Mouse (Mus musculus) forebrain, embryonic 15.5 days (tissue): Measurements from ENCODE around the gene Hoxa3. TPM values are rescaled to one million over a fixed set of nuclear protein-coding genes. Genes with fewer than 3 reads are reported as not detected.

Experiments used
- ATAC-seq: fragments of 200-750 bp; cut with Nextera tagmentation; replicated peaks from 2 replicates; pipeline ENCODE4 v1.8.0; 2017; ENCODE audit warnings: mild to moderate bottlenecking, moderate TSS enrichment, moderate library complexity
- H3K27ac ChIP-seq: fragments of 300-500 bp; sonication (generic); replicated peaks from 2 replicates; pipeline ENCODE4 v1.5.1; 2015; ENCODE audit warnings: mild to moderate bottlenecking, inconsistent platforms
- H3K27me3 ChIP-seq: fragments of 300-500 bp; sonication (generic); 2 replicates; pipeline ENCODE4 v1.6.1; 2015; ENCODE audit warnings: inconsistent platforms
- H3K36me3 ChIP-seq: fragments of 300-500 bp; sonication (generic); 2 replicates; pipeline ENCODE4 v1.6.1; 2015; ENCODE audit warnings: mild to moderate bottlenecking, inconsistent platforms
- H3K4me1 ChIP-seq: fragments of 300-500 bp; sonication (generic); 2 replicates; pipeline ENCODE4 v1.6.1; 2015; ENCODE audit warnings: inconsistent platforms
- H3K4me2 ChIP-seq: fragments of 300-500 bp; sonication (generic); replicated peaks from 2 replicates; pipeline ENCODE4 v1.6.1; 2015; ENCODE audit warnings: mild to moderate bottlenecking, inconsistent platforms
- H3K4me3 ChIP-seq: fragments of 300-500 bp; sonication (generic); 2 replicates; pipeline ENCODE4 v1.5.1; 2015; ENCODE audit warnings: mild to moderate bottlenecking, inconsistent platforms
- H3K9ac ChIP-seq: fragments of 300-500 bp; sonication (generic); replicated peaks from 2 replicates; pipeline ENCODE4 v1.6.1; 2015; ENCODE audit warnings: mild to moderate bottlenecking, inconsistent platforms
- H3K9me3 ChIP-seq: fragments of 300-500 bp; sonication (generic); 2 replicates; pipeline ENCODE4 v1.6.1; 2016; ENCODE audit warnings: inconsistent platforms
- WGBS: fragments of 180-500 bp; shearing (Covaris S2); methylation state at CpG from one replicate; pipeline ENCODE4 v1.1.7; 2015; ENCODE audit warnings: mixed read lengths; 5-methylcytosine and 5-hydroxymethylcytosine counted together
- polyA plus RNA-seq: library from polyadenylated mRNA; unstranded; fragments of >200 nt; fragmentation: Nextera tagmentation; extraction: Ambion mirVana; gene quantifications from 2 replicates; pipeline ENCODE4 v1.2.1, GENCODE M21; 2015

The Hoxa3 gene
- polyA plus RNA-seq, 1 experiment from 2014 or later = not detected

- Histone ChIP-seq H3K4me1 (no peaks in the 10 kb centered on the region), H3K27me3 (peaks cover 94% of the 10 kb centered on the region), H3K4me3 (no peak overlapping the region), H3K9me3 (no peaks in the 10 kb centered on the region), H3K36me3 (no peaks in the 10 kb centered on the region), H3K9ac (no peak overlapping the region), H3K27ac (no peak overlapping the region), H3K4me2 (no peak overlapping the region)
- no peak for ATAC-seq
- WGBS = 1% methylated on average over 24 of the region's 24 CpGs
These were observed 39.1 kb upstream of the Hoxa3 start for GRCm38 (mm10) chr6:52252016-52252774.

DNA sequence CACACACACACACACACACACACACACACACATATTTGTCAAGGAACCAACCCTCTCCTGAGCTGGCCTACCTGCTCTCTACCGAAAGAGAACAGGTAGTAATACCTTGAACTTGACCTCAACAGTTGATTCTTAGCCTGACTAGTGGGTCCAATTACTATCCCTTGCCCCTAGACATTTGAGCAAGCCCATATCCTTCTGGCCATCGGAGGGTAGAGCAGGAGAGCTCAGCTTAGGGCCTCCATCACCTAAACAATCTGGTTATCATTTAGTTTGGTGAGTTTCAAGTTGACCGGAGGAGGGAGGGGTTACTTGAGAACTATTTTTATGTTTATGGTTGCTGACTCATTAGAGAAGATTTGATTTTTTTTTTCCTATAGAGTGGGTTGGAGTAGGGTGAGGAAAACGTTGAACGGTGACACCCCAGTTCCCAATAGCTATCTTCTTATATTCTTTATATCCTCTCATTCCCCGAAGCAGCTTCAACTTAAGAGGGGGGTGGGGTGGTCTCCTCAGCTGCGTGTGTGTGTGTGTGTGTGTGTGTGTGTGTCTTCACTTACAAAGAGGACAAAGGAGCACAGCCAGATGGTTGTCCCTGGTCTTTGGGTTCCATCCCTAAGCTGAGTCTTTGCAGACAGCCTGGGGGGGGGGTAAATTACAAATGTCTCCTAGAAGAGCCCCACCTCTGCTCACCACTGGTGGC is 38.2 kb upstream of the Hoxa3 start:
- H3K4me3 ChIP-seq = no peak overlapping the region
- peaks cover 95% of the 10 kb centered on the region for H3K27me3 ChIP-seq
- no peak for ATAC-seq
- no peak overlapping the region for H3K27ac ChIP-seq
- no peaks in the 10 kb centered on the region for H3K4me1 ChIP-seq
- WGBS = 12% methylated on average over 7 of the region's 7 CpGs
- no peaks in the 10 kb centered on the region for H3K9me3 ChIP-seq
- no peaks in the 10 kb centered on the region for H3K36me3 ChIP-seq
- no peak overlapping the region for H3K9ac ChIP-seq
- H3K4me2 ChIP-seq = no peak overlapping the region

GRCm38 (mm10) chr6:52249826-52250225 is 36.7 kb upstream of the Hoxa3 start:
- 1% methylated on average over 4 of the region's 4 CpGs for WGBS
- Histone ChIP-seq H3K9me3 (no peaks in the 10 kb centered on the region), H3K36me3 (no peaks in the 10 kb centered on the region), H3K4me2 (no peak overlapping the region), H3K4me3 (no peak overlapping the region), H3K4me1 (no peaks in the 10 kb centered on the region), H3K27ac (no peak overlapping the region), H3K27me3 (peaks cover 97% of the 10 kb centered on the region), H3K9ac (no peak overlapping the region)
- ATAC-seq = no peak

DNA sequence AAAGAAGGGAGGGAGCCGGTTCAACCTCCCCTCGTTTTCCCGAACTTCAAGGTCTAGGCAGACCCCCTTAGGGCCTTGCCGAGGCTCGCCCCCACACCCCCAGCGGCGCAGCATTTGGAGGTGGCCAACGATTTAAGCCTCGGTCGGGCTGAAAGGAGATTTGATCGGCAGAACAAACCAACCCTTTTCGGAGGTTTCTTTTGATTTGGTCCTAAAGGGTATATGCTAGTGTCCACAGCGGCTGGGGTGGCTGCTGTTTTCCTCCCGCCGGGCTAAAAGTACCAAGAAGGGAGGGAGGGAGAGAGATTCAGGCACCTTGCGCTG is 36.2 kb upstream of the Hoxa3 start:
- H3K27me3 ChIP-seq = peaks cover 97% of the 10 kb centered on the region
- H3K9ac ChIP-seq = no peak overlapping the region
- no peak overlapping the region for H3K27ac ChIP-seq
- no peak overlapping the region for H3K4me3 ChIP-seq
- ATAC-seq = no peak
- no peaks in the 10 kb centered on the region for H3K9me3 ChIP-seq
- H3K4me1 ChIP-seq = no peaks in the 10 kb centered on the region
- WGBS = under 1% methylated on average over 16 of the region's 16 CpGs
- H3K4me2 ChIP-seq = no peak overlapping the region
- no peaks in the 10 kb centered on the region for H3K36me3 ChIP-seq

GRCm38 (mm10) chr6:52248638-52249414 is 35.7 kb upstream of the Hoxa3 start:
- Histone ChIP-seq H3K9me3 (no peaks in the 10 kb centered on the region), H3K4me3 (no peak overlapping the region), H3K27ac (no peak overlapping the region), H3K4me1 (no peaks in the 10 kb centered on the region), H3K9ac (no peak overlapping the region), H3K4me2 (no peak overlapping the region), H3K36me3 (no peaks in the 10 kb centered on the region), H3K27me3 (peaks cover 97% of the 10 kb centered on the region)
- under 1% methylated on average over 27 of the region's 27 CpGs for WGBS
- ATAC-seq = no peak

DNA sequence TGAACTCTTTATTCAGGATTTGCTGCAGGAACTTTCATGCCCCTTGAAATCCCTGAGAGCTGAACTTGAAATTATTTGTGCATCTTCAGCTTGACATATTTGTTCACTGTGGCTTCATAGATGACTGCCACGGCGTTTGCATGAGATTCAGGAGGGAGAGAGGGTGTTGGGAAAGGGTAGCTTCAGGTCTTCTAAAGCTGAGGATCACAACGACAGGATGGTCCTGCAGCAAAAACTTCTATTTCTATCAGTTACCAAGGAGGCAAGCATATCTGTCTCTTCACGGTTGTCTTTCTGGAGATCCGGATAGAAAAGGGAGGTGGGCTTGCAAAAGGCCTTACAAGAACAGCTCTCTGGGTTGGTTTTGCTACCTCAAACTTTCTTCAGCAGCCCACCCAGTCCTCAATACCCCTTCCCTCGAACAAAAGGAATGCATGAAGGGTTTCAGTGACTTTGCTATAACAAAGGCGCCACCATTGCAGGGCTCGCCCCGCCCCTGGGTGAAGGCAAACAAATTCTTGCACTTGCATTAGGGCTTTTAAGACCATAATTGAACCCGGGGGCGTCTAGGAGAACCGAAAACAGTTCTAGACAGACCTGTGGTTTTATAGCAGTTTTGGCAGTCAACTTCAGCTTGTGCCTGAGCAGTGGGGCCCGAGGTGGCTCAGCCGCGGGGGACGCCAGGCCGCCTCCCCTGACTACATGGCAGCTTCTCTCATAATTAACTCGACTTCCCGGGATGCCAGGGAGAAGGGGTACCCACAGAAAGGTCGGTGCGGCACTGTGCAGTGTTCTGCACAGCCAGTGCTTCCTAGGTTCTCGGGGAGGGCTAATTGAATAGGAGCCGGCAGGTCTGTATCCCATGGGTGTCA is 34.9 kb upstream of the Hoxa3 start:
- no peaks in the 10 kb centered on the region for H3K4me1 ChIP-seq
- H3K4me3 ChIP-seq = no peak overlapping the region
- H3K9ac ChIP-seq = no peak overlapping the region
- no peaks in the 10 kb centered on the region for H3K36me3 ChIP-seq
- no peak overlapping the region for H3K27ac ChIP-seq
- under 1% methylated on average over 23 of the region's 23 CpGs for WGBS
- ATAC-seq = no peak
- no peak overlapping the region for H3K4me2 ChIP-seq
- H3K27me3 ChIP-seq = peaks cover 97% of the 10 kb centered on the region
- H3K9me3 ChIP-seq = no peaks in the 10 kb centered on the region

GRCm38 (mm10) chr6:52246916-52247315 is 33.8 kb upstream of the Hoxa3 start:
- no peak for ATAC-seq
- Histone ChIP-seq H3K9ac (no peak overlapping the region), H3K27me3 (peaks cover 97% of the 10 kb centered on the region), H3K27ac (no peak overlapping the region), H3K4me1 (no peaks in the 10 kb centered on the region), H3K9me3 (no peaks in the 10 kb centered on the region), H3K4me3 (no peak overlapping the region), H3K36me3 (no peaks in the 10 kb centered on the region), H3K4me2 (no peak overlapping the region)
- 3% methylated on average over 3 of the region's 3 CpGs for WGBS

DNA sequence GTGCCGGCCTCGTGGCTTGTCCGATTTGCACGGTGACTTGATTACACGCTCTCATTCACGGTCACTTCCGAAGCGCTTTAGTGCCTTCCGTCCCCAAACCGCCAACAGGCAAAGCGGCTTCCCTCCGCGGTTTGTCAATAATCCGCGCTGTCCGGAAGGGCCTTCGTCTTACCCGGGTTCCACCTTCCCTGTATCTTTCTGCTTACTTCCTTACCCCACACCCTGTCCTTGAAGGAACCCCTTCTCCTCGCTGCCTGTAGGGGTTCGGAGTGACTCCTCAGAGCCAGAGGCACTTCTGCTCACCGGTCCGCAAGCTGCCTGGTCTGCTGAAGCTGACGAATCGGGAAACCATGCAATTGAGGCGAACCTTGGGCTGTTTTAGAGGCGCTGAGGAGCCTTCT is 33.3 kb upstream of the Hoxa3 start:
- no peak for ATAC-seq
- Histone ChIP-seq H3K4me1 (no peaks in the 10 kb centered on the region), H3K4me3 (no peak overlapping the region), H3K9ac (no peak overlapping the region), H3K9me3 (no peaks in the 10 kb centered on the region), H3K36me3 (no peaks in the 10 kb centered on the region), H3K4me2 (no peak overlapping the region), H3K27me3 (peaks cover 97% of the 10 kb centered on the region), H3K27ac (no peak overlapping the region)
- under 1% methylated on average over 26 of the region's 26 CpGs for WGBS

DNA sequence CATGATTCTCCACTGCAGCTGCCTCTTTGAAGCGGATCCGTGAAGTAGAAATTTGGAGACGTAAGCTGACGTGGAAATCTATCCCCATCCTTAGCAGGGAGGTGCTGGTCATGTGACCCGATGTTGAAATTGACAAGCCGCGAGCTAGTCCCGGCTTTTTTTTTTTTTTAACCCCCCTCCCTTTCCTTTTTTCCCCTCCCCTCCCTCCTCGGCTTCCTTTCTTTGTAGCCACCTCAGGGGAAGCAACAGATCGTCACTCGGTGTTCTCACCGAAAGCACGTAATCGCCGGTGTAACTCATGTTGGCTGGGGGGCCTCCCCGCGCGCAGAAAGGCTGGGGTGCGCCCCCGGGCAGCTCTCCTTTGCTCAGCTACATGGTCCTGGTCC is 32.6 kb upstream of the Hoxa3 start, which contains the start of gene Hoxa11:
Gene Hoxa11 (minus strand): TSS at position 54 of the 386 bp plus-strand sequence.
- 1% methylated on average over 20 of the region's 20 CpGs for WGBS
- Histone ChIP-seq H3K9ac (no peak within 1 kb of the TSS), H3K4me1 (no peaks in the 10 kb centered on the region), H3K4me2 (no peak within 1 kb of the TSS), H3K4me3 (no peak within 1 kb of the TSS), H3K36me3 (no peaks in the 10 kb centered on the region), H3K9me3 (no peaks in the 10 kb centered on the region), H3K27ac (no peak within 1 kb of the TSS), H3K27me3 (peaks cover 97% of the 10 kb centered on the region)
- no peak for ATAC-seq

DNA sequence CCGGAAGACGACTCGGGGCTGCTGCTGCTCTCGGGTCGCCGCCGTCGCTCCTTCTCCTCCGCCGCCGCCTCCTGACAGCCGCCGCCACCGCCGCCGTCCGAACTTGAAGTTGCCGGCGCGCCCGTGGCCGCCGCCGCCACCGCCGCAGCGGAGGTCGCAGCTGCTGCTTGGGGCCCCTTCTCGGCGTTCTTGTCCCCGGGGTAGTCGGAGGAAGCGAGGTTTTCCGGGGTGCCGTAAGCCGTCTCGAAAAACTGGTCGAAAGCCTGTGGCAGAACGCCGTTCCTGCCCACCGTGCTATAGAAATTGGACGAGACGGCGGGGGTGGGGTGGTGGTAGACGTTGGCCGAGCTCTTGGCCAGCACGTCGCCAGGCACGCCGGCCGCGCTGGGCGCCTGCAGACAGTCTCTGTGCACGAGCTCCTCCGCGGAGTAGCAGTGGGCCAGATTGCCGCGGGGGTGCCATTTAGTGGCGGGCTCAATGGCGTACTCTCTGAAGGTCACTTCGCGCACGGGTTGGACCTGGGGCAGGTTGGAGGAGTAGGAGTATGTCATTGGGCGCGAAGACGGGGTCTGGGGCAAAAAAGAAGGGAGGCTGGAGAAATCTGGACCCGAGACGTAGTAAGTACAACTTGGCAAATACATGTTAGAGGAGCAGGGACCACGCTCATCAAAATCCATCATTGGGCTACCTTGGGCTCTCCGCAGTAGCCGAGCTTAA is 32.1 kb upstream of the Hoxa3 start:
- Histone ChIP-seq H3K9me3 (no peaks in the 10 kb centered on the region), H3K27me3 (peaks cover 99% of the 10 kb centered on the region), H3K9ac (no peak overlapping the region), H3K4me3 (no peak overlapping the region), H3K4me1 (0 out of 2 replicates have a peak, but pooled peaks cover 1% of the 10 kb centered on the region), H3K4me2 (no peak overlapping the region), H3K36me3 (no peaks in the 10 kb centered on the region), H3K27ac (no peak overlapping the region)
- WGBS = under 1% methylated on average over 71 of the region's 71 CpGs
- ATAC-seq = no peak

GRCm38 (mm10) chr6:52244471-52245039 is 31.4 kb upstream of the Hoxa3 start:
- 3% methylated on average over 23 of the region's 23 CpGs for WGBS
- Histone ChIP-seq H3K36me3 (no peaks in the 10 kb centered on the region), H3K9ac (no peak overlapping the region), H3K9me3 (no peaks in the 10 kb centered on the region), H3K27ac (no peak overlapping the region), H3K4me2 (no peak overlapping the region), H3K4me3 (no peak overlapping the region), H3K4me1 (0 out of 2 replicates have a peak, but pooled peaks cover 3% of the 10 kb centered on the region), H3K27me3 (peaks cover 99% of the 10 kb centered on the region)
- no peak for ATAC-seq
